Mouse (Mus musculus) myocyte (in vitro differentiated cells): ENCODE measurements around the gene Myo10.

Experiments
- POLR2A ChIP-seq: IDR thresholded peaks from one replicate; pipeline ENCODE4 v1.6.1; 2011; ENCODE audit warnings: low read depth, mild to moderate bottlenecking, control low read depth, moderate library complexity; ENCODE audit not compliant: insufficient read length
- POLR2AphosphoS2 ChIP-seq: IDR thresholded peaks from one replicate; pipeline ENCODE4 v1.6.1; 2011; ENCODE audit warnings: low read depth, control low read depth; ENCODE audit not compliant: insufficient read length
- REST ChIP-seq: IDR thresholded peaks from one replicate; pipeline ENCODE4 v1.6.1; 2011; ENCODE audit warnings: mild to moderate bottlenecking, control low read depth, moderate library complexity; ENCODE audit not compliant: insufficient read depth, insufficient read length
- TCF12 ChIP-seq: IDR thresholded peaks from one replicate; pipeline ENCODE4 v1.6.1; 2011; ENCODE audit warnings: mild to moderate bottlenecking, control low read depth; ENCODE audit not compliant: poor library complexity, insufficient read depth, severe bottlenecking
- TCF3 ChIP-seq: IDR thresholded peaks from one replicate; pipeline ENCODE4 v1.6.1; 2011; ENCODE audit warnings: low read depth, control low read depth; ENCODE audit not compliant: insufficient read length

GRCm38 (mm10) chr15:25706874-25707554, 84.7 kb downstream of the Myo10 start:
- TF ChIP-seq REST (no peak), POLR2AphosphoS2 (no peak), TCF3 (no peak), TCF12 (no peak), POLR2A (no peak)
